Mouse (Mus musculus) urinary bladder, adult 18-20 months (tissue): ENCODE measurements around the gene Elof1.

Experiments used
- DNase-seq, 2 experiments: peaks; one replicate each; pipeline ENCODE4 v3.0.0; 2022; ENCODE audit warnings: low spot score in 2 of 2, mixed read lengths in 2 of 2

The Elof1 gene

DNA sequence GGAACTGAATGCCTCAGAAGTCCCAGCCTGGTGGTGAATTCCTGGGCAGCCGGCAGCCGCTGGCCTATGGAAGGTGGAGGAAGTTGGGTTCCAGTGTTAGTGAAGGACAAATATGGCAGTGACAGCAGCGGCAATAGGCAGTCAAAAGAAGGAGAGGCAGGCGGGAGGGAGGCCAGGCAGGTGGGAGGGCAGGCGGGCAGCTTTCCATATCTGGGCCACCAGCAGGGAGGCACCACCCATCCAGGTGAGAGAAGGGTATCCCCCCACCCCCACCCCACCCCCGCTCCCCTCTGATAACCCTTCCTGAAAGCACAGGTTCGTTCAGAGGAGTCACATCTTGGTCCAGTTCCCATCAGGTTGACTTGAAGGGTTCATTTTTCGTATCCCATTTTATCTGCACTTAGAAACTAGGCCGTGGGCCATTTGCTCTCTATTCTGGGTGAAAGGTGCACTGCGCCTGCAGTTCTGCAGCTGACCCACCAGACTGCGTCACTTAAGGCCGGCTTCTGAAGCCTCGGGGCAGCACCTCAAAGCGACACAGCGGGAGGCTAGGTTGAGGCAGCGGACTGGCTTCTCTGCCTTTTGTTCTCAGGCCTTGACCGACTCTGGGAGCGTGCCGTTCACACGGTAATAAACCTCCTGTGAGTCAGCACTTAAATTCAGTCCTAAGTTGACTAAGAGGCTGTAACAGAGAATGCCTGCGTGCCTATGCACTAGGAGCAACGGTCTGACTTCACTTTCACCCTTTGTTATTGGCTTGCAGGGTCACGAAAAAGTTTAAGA is 20.0 kb upstream of the Elof1 start:
- no peak for DNase-seq

DNA sequence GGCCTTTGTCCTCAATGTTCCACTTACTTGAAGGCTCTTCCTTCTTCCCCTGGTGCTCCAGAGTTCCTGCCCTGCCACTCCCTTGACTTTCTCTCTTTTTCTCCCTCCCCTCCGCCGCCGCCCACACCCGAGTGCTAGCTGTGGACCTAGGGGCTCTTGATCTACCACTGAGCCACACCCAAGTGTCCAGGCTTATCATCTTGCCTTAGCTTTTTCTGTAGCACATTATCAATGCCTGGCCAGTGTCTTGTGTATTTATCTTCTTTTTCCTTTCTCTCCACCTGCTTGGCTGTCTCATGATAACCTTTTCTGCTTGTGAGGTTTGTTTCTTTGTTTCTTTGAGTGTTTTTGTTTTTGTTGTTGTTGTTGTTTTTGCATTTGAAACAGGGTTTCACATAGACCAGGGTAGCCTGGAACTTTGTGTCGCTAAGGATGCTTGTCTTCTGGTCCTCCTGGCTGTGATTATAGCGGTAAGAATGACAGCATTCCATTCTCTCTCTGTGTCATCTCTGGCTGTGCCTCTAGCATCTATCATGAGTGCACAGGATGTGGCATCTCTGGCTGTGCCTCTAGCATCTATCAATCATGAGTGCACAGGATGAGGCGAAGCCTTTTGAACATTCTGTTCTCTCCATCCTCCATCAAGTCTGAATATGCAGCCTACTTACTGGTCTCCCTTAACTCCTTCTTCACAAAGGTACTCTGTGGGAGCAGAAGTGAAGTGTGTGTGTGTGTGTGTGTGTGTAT is 18.8 kb upstream of the Elof1 start, which contains the start of gene Acp5:
Gene Acp5 (minus strand): TSS at position 68 of the 747 bp plus-strand sequence.
- DNase-seq: no peak

DNA sequence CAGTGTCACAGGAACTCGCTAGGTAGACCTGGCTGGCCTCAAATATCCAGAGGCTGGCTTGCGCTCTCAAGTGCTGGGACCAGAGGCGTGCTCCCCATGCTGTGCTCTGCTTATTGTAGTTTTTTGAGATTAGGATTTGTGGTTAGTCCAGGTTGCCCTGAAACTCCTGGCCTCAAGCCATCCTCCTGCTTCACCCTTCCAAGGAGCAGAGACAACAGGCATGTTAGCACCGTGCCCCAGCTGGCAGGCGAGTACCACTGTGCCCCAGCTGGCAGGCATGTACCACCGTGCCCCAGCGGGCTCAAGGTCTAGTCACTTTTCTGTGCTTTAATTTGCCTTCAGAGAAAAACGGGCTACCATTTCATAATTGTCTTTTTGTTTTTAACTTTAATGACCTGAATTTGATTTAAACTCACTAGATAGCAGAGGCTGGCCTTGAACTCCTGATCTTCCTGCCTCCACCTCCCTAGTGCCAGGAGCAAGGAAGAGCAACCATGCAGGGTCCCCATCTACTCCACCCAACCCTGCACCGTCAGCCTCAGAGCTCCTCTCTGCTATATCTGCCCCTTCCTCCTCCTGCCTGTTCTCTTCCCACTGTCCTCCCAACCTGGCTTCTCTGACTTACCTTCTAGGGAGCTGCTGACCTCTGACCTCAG is 18.1 kb upstream of the Elof1 start:
- DNase-seq: no peak

DNA sequence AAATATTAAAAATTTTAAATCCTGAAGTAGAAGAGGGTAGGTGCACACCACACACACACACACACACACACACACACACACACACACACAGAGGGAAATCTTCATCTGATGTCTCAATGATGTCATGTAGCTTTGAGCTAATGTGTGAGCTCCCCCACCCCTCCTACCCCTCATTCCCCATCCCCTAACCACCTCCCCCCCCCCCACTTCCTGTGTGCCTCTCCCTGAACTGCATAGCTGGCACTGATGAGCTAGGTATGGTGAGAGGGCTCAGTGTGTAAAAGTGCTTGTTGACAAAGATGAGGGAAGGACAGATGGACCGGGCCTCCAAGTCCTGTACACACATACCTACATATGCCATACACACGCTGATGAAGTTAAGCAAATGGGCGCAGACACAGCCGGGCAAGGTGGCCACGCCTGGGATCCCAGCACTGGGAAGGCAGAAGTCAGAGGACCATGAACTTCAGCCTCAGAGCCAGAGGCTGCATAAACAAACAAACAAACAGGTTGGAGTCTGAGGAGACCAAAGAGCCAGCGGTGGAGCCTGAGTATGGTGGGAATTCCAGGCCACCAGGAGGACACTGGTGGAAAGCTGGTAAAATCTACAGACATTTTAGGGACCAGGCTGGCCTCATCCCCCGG is 17.4 kb upstream of the Elof1 start:
- no peak for DNase-seq

DNA sequence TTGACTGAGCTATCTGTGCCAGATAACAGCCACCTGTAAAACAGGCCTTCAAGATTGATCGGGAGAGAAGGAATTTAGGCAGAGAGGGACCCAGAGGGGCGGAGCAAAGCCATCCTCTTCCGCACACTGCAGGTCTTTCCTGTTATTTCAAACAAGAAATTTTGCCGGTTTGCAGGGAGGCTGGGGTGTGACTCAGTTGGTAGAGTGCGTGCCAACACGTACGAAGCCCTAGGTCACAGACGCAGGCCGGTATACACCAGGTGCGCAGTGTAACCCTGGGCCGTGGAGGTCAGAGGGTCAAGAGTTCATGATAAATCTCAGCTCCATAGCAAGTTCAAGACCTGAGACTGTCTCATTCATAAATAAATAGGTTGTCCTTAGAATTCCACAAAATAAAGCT is 15.2 kb upstream of the Elof1 start:
- DNase-seq: no peak

DNA sequence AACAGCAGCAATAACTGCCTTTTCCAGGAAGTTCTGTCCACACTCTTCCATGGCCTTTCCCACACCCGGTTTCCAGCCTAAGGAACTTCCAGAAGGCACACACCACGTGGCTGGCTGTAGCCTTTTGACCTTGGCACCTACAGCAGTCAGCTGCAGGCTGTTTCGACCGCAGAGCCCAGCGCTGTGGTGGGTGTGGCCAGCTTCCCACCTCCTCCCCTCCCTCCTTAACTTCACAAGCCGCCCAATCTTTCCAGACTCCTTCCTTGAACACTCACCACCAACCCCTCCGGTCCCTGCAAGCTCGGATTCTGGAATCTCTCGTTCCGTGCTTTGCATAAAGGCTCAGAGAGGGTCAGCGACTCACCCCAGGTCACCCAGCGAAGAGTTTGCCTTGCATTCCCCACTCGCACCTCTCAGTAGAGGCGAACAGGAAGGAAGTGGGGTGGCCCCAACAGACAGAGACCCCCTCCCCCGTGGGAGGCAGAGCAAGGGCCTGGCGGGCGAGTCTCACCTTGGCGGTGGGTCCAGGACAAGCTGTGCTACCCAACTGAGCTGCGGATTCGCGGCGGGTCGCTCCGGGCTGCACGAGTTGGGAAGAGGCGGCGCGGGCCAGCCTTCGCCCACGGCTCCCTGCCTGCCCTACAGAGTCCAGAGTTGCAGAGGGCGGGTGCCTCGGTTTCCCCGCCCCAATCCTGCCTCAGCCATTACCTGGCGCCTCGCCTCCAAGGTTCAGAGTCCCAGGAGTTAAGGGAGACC is 14.4 kb upstream of the Elof1 start:
- DNase-seq: peak in 1 of 2 experiments; percentile 38

DNA sequence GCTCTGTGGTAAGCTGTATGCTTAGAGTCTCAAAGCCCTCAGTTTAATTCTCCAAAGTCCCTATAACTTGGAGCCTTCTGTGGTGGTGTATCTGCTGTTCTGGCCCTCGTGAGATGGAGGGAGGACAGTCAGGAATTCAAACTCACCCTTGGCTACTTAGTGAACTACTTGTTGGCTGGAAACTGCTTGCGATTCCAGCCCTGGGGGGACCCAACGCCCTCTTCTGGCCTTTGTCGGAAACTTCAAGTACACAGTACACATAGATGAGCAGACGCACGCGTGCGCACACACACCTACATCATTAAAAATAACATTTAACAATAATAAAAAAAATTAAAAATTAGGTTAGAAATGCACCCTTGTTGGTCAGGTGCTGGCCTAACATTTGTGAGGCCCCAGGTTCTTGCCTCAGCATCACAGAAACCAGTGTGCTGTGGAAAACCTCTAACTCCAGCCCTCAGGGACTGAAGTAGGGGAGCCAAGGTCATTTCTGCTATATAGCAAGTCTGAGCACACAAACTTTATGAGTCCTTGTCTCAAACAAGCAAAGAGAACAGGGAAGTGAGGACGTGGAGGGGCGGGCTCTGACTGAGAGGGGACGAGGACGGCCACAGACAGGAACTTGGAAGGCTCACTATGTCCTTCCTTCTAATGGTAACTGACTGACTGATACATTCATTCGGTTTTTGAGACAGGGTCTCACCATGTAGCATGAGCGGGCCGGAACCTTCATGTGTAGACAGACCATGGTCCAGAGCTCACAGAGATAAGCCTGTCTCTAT is 8.5 kb upstream of the Elof1 start:
- no peak for DNase-seq

DNA sequence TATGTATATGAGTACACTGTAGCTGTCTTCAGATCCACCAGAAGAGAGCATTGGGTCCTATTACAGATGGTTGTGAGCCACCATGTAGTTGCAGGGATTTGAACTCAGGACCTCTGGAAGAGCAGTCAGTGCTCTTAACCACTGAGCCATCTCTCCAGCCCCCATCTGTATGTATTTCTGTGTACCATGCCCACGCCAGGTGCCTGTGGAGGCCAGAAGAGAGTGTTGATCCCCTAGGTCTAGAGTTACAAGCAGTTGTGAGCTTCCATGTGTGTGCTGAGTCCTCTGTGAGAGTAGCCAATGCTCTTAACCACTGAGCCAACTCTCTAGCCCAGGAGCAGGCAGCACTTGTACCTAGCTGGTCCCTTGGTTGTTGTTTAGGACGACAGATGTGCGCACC is 7.2 kb upstream of the Elof1 start:
- DNase-seq: no peak

DNA sequence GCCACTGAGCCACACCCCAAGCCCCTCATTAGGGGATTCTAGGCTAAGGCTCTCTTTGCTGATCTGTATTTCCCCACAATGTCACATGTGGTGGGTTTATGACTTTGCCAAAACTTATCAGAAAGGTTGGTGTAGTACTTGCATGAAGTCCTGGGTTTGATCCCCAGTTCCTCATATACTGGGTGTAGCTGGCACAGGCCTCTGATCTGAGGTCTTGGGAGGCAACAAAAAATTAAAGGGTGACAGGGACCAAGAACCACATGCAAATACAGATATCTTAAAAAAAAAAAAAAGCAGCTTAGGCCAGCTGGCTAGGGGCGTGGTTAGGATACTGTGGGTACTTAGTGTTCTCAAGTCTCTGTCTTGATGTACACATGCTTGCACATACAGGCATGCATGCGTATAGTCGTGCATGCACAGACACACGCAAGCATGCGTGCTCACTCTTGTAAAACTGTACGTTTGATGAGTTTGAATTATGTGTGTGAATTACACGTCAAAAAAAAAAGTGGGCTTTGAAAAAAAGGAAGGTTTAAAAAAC is 6.2 kb upstream of the Elof1 start:
- DNase-seq: no peak

DNA sequence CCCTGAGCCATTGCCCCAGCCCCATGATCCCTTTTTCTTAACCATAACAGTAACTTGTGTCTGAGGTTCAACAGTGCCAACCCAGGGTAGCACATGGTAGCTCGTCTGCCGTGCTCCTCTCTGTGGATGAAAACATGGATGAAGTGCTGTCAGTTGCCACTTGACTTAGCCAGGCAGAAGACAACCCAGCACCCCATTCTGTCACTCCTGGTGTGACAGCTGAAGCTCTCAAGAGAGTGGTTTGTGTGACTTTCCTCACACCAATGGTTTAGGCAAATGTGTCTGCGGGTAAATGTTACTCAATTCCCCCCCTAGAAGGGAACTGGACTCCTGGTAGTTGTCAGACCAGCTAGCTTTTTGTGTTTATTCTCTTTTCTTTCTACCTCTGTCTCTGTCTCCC is 5.0 kb upstream of the Elof1 start:
- no peak for DNase-seq

DNA sequence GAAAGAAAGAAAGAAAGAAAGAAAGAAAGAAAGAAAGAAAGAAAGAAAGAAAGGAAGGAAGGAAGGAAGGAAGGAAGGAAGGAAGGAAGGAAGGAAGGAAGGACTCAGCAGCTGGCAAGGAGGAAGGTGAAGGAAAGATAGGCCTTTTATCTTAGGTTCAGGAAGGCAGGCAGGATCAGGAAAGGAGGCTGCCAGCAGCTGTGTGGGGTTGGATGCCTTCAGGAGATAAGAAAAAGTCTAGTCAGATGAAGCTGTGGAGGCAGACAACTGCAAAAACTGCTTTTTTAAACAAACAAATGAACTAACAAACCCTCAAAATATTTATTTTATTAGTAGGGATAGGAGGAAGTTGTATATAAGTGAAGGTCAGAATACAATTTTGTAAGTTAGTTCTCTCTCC is 4.6 kb upstream of the Elof1 start:
- no peak for DNase-seq

DNA sequence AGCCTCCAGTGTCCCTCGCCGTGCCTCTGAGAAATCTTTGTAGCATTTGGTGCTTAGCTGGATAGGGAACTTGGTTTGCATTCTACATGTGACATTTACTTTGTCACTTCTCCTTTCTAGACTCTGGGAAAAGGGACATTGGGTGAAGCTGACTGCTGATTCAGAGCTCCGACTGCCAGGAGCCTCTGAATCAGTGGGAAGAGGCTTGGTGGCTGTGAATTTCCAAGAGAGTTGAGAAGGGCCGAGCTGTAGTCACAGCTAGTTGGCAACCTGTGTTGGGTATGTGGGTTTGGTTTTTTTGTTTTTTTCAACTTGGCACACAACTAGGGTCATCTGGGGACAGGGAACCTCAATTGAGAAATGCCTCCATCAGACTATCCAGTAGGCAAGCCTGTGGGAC is 2.6 kb upstream of the Elof1 start:
- DNase-seq: no peak

DNA sequence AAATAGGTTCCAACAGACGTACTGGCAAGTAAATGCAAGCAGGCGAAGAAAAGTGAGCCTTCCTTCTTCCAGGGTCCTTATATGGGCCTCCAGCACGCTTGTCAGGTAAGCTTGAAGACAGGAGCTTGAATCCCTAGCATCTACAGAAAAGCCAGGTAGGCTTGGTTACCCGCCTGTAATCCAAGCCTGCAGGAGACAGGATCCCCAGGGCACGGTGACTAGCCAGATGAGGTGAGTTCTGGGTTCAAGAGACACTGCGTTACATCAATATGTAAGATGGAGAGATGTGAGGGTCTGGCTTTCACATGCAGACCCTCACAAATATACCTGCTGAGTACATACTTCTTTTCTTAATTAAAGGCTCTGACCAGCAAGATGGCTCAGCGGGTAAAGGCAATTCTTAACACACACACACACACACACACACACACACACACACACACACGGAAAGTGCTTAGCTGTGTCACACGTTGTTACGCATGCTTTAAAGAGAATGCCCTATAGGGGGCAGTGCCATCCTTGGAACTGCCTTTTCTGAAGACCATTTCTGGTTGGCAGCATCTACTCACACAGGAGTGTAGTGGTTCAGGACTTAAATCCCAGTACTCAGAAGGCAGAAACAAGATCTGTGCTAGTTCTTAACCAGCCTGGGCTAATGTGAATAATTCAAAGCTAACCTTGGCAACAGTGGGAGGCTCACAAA is 933 bp upstream of the Elof1 start:
- DNase-seq: no peak

DNA sequence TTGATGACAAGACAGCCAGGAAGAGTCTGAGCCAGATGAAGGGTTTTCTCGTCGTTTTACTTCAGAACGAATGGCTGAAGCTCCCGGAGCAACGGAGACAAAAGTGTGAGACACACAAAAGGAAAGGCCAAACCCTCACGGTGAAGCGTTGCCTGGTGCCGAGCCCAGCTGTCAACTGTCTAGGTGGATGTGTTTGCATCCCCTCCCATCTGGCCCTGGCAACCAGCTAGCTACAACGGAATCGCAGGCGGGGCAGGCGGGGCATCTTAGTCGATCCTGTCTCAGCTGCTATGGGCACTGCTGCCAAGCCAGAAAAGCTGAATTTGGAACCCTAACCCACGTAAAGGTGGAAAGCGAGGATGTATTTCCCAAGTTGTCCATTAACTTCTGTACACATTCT is 886 bp downstream of the Elof1 start:
- DNase-seq: no peak

DNA sequence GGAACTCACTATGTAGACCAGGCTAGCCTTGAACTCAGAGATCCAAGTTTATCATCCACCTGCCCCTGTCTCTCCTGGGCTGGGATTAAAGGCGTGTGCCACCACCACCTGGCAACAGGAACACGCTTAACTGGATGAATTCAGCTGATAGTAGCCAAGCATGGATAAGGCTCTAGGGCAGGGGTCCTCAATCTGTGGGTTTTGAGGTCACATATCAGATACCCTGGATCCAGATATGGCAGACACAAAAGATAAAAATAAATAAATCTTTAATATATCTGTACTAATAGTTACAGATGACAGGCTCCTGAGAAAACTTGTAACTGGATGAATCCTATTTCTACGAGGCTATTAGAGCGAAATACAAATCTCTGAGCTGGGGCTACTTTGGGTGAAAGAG is 1.3 kb downstream of the Elof1 start:
- no peak for DNase-seq

DNA sequence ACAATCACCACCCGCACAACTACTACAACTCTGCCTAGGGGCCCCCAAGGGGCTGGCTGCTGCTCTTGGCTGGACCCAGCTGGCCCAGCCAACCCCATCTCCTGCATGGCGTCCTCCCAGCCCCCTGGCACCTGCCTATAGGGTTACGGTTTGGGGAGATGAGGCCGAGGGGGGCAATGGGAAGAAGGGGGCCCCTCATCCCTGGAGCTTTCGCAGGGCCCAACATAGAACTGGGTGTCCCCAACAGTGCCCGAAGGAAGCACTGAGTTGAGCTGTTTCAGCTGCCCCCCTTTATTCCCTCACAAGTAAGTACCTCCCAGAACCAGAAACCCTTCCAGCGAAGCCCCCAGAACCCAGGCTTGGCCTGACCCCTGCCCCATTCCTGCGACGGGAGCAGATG is 8.8 kb downstream of the Elof1 start:
- DNase-seq: no peak

DNA sequence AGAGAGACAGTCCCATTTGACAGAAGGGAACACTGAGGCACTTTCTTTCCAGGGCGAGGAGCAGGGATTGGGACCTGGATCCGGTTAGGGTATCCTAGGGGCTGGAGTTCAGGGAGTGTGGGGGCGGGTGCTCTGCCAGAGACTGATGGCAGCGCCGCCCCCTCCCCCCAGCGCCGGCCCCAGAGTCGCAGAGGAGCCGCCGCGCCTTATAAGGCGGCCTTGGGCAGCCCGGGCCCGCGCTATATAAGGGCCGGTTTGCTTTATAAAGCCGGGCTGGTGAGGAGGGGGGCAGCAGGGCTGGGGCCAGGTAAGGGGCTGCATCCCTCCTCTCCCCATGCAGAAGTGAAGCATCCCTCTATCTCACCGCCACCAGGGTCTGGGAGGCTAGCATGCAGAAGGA is 17.1 kb downstream of the Elof1 start:
- DNase-seq: no peak

DNA sequence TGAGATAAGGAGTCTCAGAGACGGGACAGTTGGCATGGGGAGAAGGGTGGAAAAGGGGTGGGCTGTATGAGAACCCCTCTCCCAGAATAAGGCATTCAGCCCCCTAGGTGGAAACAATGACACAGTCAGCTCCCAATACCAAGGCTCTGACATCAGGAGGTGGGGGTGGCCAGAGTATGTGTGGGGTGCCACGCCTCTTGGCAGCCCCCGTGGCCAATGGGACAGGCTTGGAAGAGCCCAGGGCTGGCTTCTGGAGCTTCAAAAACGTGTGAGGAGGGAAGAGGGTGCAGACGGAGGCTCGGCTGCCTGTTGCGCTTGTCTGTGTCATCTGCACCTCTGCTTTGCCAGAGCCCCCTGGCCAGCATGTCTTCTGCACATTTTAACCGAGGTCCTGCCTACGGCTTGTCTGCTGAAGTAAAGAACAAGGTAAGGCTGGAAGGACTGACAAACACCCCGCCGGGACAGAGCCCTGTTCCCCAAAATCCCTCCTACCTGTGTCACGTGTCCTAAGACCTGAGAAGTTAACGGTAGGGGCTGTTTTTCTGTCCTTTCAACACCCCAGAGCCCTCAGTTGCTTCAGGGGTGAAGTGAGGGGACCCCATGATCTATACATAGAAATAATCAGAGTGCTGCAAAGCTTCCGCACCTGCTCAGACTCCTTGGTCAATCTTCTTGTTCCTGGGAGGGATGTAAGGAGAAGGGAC is 17.8 kb downstream of the Elof1 start, which contains the start of gene Cnn1:
Gene Cnn1 (plus strand): TSS at position 224 of the 704 bp plus-strand sequence.
- peak in 1 of 2 experiments; percentile 18 for DNase-seq

DNA sequence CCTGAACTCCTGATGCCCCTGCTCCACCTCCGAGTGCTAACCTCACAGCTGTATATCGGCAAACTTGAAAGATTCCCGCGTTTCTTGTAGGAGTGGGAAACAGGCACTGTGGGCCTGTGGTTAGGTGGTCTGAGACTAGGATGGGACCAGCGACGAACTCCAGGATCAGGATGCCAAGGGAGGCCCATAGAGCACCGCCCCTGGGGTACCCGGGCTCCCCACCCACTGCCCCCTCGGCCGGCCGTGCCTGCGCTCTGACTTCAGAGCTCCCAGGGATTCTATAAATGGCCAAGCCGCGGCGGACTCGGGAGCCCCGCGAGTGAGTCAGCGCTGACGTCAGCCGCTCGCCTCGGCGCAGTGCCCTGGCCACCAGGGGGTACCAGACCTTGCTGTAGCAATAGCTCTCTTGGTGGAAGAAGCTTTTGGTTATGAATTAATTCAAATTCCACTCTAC is 21.1 kb downstream of the Elof1 start:
- peak; percentile 80 to 82 for DNase-seq
